Mouse (Mus musculus) bone marrow, adult 2 months (tissue): Measurements from ENCODE around the gene Cyp2f2. TPM values are rescaled to one million over a fixed set of nuclear protein-coding genes. Genes with fewer than 3 reads are reported as not detected.
A peak's percentile ranks its signal among the peaks of the same experiment; 100 is the strongest.

Experiments used
- H3K27ac ChIP-seq: fragments of 200-500 bp; 2 replicates; pipeline ENCODE4 v1.5.1; 2012; ENCODE audit warnings: low read depth, mild to moderate bottlenecking, control low read depth, inconsistent platforms, low read length; ENCODE audit not compliant: control insufficient read depth, poor library complexity, insufficient read depth
- H3K4me1 ChIP-seq: fragments of 200-500 bp; 2 replicates; pipeline ENCODE4 v1.6.1; 2011; ENCODE audit warnings: low read length; ENCODE audit not compliant: control insufficient read depth, insufficient read depth
- H3K4me3 ChIP-seq: fragments of 200-500 bp; replicated peaks from 2 replicates; pipeline ENCODE3; 2011; ENCODE audit warnings: mild to moderate bottlenecking, low read depth, low read length, control low read depth; ENCODE audit not compliant: control insufficient read depth
- CTCF ChIP-seq: fragments of 200-500 bp; IDR thresholded peaks from 2 replicates; pipeline ENCODE4 v1.5.1; 2011; ENCODE audit warnings: low read length, control low read depth; ENCODE audit not compliant: control insufficient read depth, insufficient read depth
- POLR2A ChIP-seq: fragments of 200-500 bp; IDR thresholded peaks from 2 replicates; pipeline ENCODE4 v1.6.1; 2011; ENCODE audit warnings: low read depth, mild to moderate bottlenecking, control low read depth, low read length, borderline replicate concordance; ENCODE audit not compliant: control insufficient read depth
- WGBS: fragments of 180-500 bp; shearing (Covaris S2); methylation state at CpG from one replicate; pipeline ENCODE4 v1.1.7; 2018; 5-methylcytosine and 5-hydroxymethylcytosine counted together
- polyA plus RNA-seq: library from polyadenylated mRNA; stranded (reverse); fragments of >200 nt; gene quantifications from 2 replicates; pipeline ENCODE4 v1.2.4, GENCODE M21; 2011; ENCODE audit warnings: low replicate concordance; ENCODE audit not compliant: missing spikeins, insufficient read depth, insufficient read length

Cyp2f2 gene
- polyA plus RNA-seq, 1 experiment: 4.9 TPM

DNA sequence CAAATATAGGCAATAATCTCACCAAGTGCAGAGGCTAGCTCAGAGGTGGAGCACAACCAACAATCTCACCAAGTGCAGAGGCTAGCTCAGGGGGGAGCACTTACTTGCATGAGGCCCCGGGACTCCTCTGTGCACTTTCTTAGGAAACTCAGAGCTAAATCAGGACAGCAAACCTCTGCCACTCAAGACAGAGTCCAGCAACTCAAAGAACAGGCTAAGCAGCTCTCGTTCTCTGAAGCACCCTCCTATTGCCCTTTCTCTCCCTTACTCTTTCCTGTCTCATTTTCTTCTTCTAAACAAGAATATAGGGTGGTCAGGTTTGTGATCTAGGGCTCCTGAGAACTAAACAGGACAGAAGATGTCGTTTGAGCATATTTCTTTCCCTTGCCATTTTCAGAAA is 7.7 kb upstream of the Cyp2f2 start:
- H3K4me3 ChIP-seq: no peak overlapping the region
- TF ChIP-seq POLR2A: no peak
- no peak for TF ChIP-seq CTCF
- 53% methylated on average over 3 of the region's 3 CpGs for WGBS
- H3K27ac ChIP-seq: no peak overlapping the region
- H3K4me1 ChIP-seq: no peaks in the 10 kb centered on the region

DNA sequence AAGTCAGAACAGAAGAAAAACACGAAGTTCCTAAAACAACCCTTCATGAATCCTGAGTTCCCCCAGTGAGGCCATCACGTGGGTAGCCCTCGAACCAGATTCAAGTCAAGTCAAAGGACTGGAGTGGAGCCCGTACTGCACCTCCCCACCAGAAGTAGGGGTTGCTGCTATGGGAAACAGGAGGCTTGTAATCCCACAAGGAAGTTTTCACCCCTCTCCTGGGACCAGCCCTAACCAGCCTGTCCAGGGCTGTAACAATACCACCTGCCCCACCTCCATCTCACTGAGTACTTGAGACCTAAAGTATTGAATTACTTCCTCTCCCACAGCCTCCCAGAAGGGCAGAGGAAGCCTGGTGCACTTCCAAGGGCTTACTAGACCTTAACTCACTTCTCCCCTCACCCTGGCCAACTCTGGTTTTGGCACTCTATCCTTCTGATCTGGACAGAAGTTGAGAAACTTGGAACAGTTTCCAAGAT is 1.6 kb upstream of the Cyp2f2 start:
- H3K4me3 ChIP-seq: no peak overlapping the region
- TF ChIP-seq CTCF: no peak
- no peak for TF ChIP-seq POLR2A
- 35% methylated on average over 4 of the region's 4 CpGs for WGBS
- no peaks in the 10 kb centered on the region for H3K4me1 ChIP-seq
- no peak overlapping the region for H3K27ac ChIP-seq

DNA sequence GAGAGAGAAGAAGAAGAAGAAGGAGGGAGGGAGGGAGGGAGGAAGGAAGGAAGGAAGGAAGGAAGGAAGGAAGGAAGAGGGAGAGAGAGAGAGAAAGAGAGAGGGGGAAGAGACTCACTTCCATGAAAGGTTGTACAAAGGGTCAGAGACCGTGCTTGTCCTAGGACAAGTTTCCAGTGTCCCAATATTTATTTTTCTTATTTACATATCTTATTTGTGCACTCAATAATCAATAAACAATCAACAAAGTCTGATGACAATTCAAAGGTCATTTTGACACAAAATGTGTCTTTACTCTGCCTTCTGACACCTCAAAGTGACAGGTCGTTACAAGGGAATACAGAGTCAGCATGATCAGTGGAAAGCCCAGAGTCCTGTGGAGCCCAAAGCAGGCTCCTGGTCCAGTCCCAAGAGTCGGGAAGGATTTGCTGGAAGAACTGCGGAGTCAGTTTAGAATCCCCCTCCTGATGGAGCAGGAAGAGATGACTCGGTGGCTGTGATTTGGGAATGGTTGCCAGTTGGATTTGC is 4.7 kb downstream of the Cyp2f2 start:
- TF ChIP-seq CTCF (no peak), POLR2A (no peak)
- Histone ChIP-seq H3K4me1 (no peaks in the 10 kb centered on the region), H3K27ac (no peak overlapping the region), H3K4me3 (no peak overlapping the region)
- WGBS: 68% methylated on average over 5 of the region's 5 CpGs

GRCm38 (mm10) chr7:27124969-27125368 is 5.3 kb downstream of the Cyp2f2 start:
- no peak for TF ChIP-seq POLR2A
- no peak for TF ChIP-seq CTCF
- 61% methylated on average over 4 of the region's 4 CpGs for WGBS
- Histone ChIP-seq H3K27ac (no peak overlapping the region), H3K4me3 (no peak overlapping the region), H3K4me1 (no peaks in the 10 kb centered on the region)

GRCm38 (mm10) chr7:27128162-27128561 is 8.5 kb downstream of the Cyp2f2 start:
- no peak overlapping the region for H3K4me3 ChIP-seq
- H3K27ac ChIP-seq: no peak overlapping the region
- 35% methylated on average over 3 of the region's 3 CpGs for WGBS
- TF ChIP-seq CTCF: peak; percentile 46
- no peak for TF ChIP-seq POLR2A
- H3K4me1 ChIP-seq: no peaks in the 10 kb centered on the region

GRCm38 (mm10) chr7:27128946-27129345 is 9.2 kb downstream of the Cyp2f2 start:
- Histone ChIP-seq H3K4me3 (no peak overlapping the region), H3K4me1 (no peaks in the 10 kb centered on the region), H3K27ac (no peak overlapping the region)
- no peak for TF ChIP-seq POLR2A
- TF ChIP-seq CTCF: no peak
- 87% methylated on average over 13 of the region's 13 CpGs for WGBS

DNA sequence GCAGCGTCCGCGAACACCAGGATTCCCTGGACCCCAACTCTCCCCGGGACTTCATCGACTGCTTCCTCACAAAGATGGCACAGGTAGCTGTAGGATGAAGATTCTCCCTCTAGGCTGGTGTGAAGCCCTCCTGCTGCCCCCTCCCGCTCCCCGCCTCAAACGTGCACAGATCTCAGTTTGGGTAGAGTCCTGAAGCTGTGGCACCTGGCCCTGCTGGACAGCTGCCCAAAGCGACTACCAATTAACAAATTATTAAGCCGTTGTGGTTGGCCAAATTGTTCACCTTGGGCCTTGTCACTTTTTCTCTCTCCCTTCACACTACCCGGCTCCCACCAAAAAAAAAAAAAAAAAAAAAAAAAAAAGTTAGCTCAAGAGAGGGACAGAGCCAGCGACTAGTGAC is 10.1 kb downstream of the Cyp2f2 start:
- H3K27ac ChIP-seq: no peak overlapping the region
- no peaks in the 10 kb centered on the region for H3K4me1 ChIP-seq
- 77% methylated on average over 12 of the region's 12 CpGs for WGBS
- TF ChIP-seq CTCF: no peak
- no peak for TF ChIP-seq POLR2A
- no peak overlapping the region for H3K4me3 ChIP-seq

- WGBS: 82% methylated on average over 22 of the region's 22 CpGs
- no peak for TF ChIP-seq CTCF
- TF ChIP-seq POLR2A: no peak
- Histone ChIP-seq H3K4me1 (no peaks in the 10 kb centered on the region), H3K4me3 (no peak overlapping the region), H3K27ac (no peak overlapping the region)
Measured at GRCm38 (mm10) chr7:27130521-27131370, 11.0 kb downstream of the Cyp2f2 start.
